Mouse (Mus musculus) midbrain, embryonic 12.5 days (tissue): ENCODE results near the gene Mepce. TPM values are rescaled to one million over a fixed set of nuclear protein-coding genes. Genes with fewer than 3 reads are reported as not detected.

ENCODE experiments used
- ATAC-seq: fragments of 200-750 bp; cut with Nextera tagmentation; 2 replicates; pipeline ENCODE4 v1.8.0; 2017; ENCODE audit warnings: low read depth, moderate TSS enrichment, moderate library complexity; ENCODE audit not compliant: low FRiP score
- H3K27ac ChIP-seq: fragments of 300-500 bp; sonication (generic); replicated peaks from 2 replicates; pipeline ENCODE4 v1.5.1; 2016; ENCODE audit warnings: mild to moderate bottlenecking
- H3K27me3 ChIP-seq: fragments of 300-500 bp; sonication (generic); 2 replicates; pipeline ENCODE4 v1.6.1; 2016; ENCODE audit warnings: mild to moderate bottlenecking
- H3K36me3 ChIP-seq: fragments of 300-500 bp; sonication (generic); 2 replicates; pipeline ENCODE4 v1.6.1; 2016
- H3K4me1 ChIP-seq: fragments of 300-500 bp; sonication (generic); 2 replicates; pipeline ENCODE4 v1.6.1; 2016
- H3K4me2 ChIP-seq: fragments of 300-500 bp; sonication (generic); replicated peaks from 2 replicates; pipeline ENCODE4 v1.6.1; 2016; ENCODE audit warnings: mild to moderate bottlenecking, moderate library complexity
- H3K4me3 ChIP-seq: fragments of 300-500 bp; sonication (generic); 2 replicates; pipeline ENCODE4 v1.5.1; 2016; ENCODE audit warnings: mild to moderate bottlenecking
- H3K9ac ChIP-seq: fragments of 300-500 bp; sonication (generic); replicated peaks from 2 replicates; pipeline ENCODE4 v1.6.1; 2016; ENCODE audit warnings: mild to moderate bottlenecking, moderate library complexity
- H3K9me3 ChIP-seq: fragments of 300-500 bp; sonication (generic); 2 replicates; pipeline ENCODE4 v1.6.1; 2016; ENCODE audit warnings: mild to moderate bottlenecking
- WGBS: fragments of 180-500 bp; shearing (Covaris S2); methylation state at CpG from one replicate; pipeline ENCODE4 v1.1.7; 2016; 5-methylcytosine and 5-hydroxymethylcytosine counted together
- polyA plus RNA-seq: library from polyadenylated mRNA; unstranded; fragments of >200 nt; fragmentation: Nextera tagmentation; extraction: Ambion mirVana; gene quantifications from 2 replicates; pipeline ENCODE4 v1.2.1, GENCODE M21; 2016

The Mepce gene
- polyA plus RNA-seq, 1 experiment from 2014 or later: 13.7 TPM

GRCm38 (mm10) chr5:137823455-137824045 is 36.1 kb upstream of the Mepce start:
- no peak for ATAC-seq

DNA sequence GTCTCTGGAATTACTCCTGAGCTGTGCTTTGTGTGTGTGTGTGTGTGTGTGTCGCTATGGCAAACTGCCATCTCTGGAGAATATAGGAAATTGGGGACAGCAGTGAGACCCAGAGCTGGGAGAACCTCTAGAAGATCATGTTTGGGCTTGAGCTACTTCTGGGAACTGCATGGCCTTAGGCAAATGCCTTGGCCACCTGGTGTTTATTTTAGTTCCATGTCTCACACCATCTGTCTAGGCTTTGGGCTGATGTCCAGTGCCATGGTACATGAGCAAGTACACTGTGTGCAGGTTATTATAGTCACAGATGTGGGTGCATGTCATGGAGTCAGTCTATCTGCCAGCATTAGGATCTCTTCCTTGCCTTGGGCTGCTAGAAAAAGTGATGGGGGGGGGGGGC is 35.1 kb upstream of the Mepce start:
- ATAC-seq: no peak
- H3K4me2 ChIP-seq: no peak overlapping the region
- no peak overlapping the region for H3K9ac ChIP-seq
- no peaks in the 10 kb centered on the region for H3K36me3 ChIP-seq
- H3K4me1 ChIP-seq: no peaks in the 10 kb centered on the region
- H3K4me3 ChIP-seq: no peak overlapping the region
- H3K27me3 ChIP-seq: no peaks in the 10 kb centered on the region
- no peaks in the 10 kb centered on the region for H3K9me3 ChIP-seq
- no peak overlapping the region for H3K27ac ChIP-seq
- WGBS: 80% methylated on average over 1 of the region's 1 CpGs

More at GRCm38 (mm10) chr5:137823455-137824045, 36.1 kb upstream of the Mepce start:
- Histone ChIP-seq H3K4me3 (no peak overlapping the region), H3K4me2 (no peak overlapping the region), H3K4me1 (no peaks in the 10 kb centered on the region), H3K27ac (no peak overlapping the region), H3K27me3 (no peaks in the 10 kb centered on the region), H3K9me3 (no peaks in the 10 kb centered on the region), H3K36me3 (no peaks in the 10 kb centered on the region), H3K9ac (no peak overlapping the region)
- WGBS: 92% methylated on average over 6 of the region's 6 CpGs

DNA sequence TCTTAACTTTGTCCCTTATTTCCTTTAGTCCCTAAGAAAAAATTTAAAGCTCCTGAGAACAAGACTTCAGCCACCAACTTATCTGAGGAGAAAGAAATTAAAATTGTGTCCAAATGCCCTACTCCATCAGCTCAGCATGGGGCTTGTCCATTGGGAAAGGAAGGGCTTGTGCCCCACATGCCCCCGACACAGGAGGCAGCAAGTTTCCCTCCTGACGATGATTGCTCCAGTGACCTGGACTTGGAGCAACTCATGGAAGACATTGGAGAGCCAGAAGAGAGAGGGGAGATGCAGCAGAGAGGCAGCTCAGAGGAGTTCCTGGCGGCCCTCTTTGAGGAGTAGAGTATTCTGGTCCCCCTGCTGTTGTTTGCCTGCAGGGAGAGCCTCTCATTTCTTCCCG is 34.7 kb upstream of the Mepce start:
- Histone ChIP-seq H3K27me3 (no peaks in the 10 kb centered on the region), H3K4me1 (no peaks in the 10 kb centered on the region), H3K36me3 (no peaks in the 10 kb centered on the region), H3K9ac (no peak overlapping the region), H3K9me3 (no peaks in the 10 kb centered on the region), H3K4me2 (no peak overlapping the region), H3K27ac (no peak overlapping the region), H3K4me3 (no peak overlapping the region)
- WGBS: 70% methylated on average over 4 of the region's 4 CpGs
- ATAC-seq: no peak

- no peak for ATAC-seq
- Histone ChIP-seq H3K4me1 (no peaks in the 10 kb centered on the region), H3K27me3 (no peaks in the 10 kb centered on the region), H3K36me3 (no peaks in the 10 kb centered on the region), H3K4me3 (no peak overlapping the region), H3K27ac (no peak overlapping the region), H3K9ac (no peak overlapping the region), H3K9me3 (no peaks in the 10 kb centered on the region), H3K4me2 (no peak overlapping the region)
- WGBS: 82% methylated on average over 4 of the region's 4 CpGs
Observed at GRCm38 (mm10) chr5:137817466-137818222, 30.2 kb upstream of the Mepce start.

- no peak overlapping the region for H3K9ac ChIP-seq
- no peak for ATAC-seq
- no peaks in the 10 kb centered on the region for H3K9me3 ChIP-seq
- H3K4me2 ChIP-seq: no peak overlapping the region
- H3K27ac ChIP-seq: no peak overlapping the region
- no peak overlapping the region for H3K4me3 ChIP-seq
- no peaks in the 10 kb centered on the region for H3K27me3 ChIP-seq
- WGBS: 84% methylated on average over 5 of the region's 5 CpGs
- H3K4me1 ChIP-seq: no peaks in the 10 kb centered on the region
- no peaks in the 10 kb centered on the region for H3K36me3 ChIP-seq
Observed at GRCm38 (mm10) chr5:137808316-137808715, 20.9 kb upstream of the Mepce start.

DNA sequence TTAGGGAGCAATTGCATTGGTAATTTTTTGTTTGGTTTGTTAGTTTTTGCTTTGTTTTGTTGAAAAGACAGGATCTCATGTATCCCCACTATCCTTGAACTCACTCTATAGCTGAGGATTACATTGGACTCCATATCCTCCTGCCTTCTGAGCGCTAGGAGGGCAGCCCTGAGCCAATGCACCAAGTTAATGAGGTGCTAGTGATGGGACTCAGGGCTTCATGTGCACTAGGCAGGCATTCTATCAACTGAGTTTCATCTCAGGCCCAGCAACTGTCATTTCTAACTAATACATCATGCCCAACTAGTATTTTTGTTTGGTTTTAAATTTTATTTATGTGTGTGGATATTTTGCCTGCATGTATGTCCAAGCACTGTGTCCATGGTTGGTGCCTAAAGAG is 18.7 kb upstream of the Mepce start:
- Histone ChIP-seq H3K27me3 (no peaks in the 10 kb centered on the region), H3K4me1 (no peaks in the 10 kb centered on the region), H3K4me2 (no peak overlapping the region), H3K9me3 (no peaks in the 10 kb centered on the region), H3K9ac (no peak overlapping the region), H3K36me3 (no peaks in the 10 kb centered on the region), H3K27ac (no peak overlapping the region), H3K4me3 (no peak overlapping the region)
- 64% methylated on average over 1 of the region's 1 CpGs for WGBS
- ATAC-seq: no peak

- Histone ChIP-seq H3K36me3 (no peaks in the 10 kb centered on the region), H3K9me3 (no peaks in the 10 kb centered on the region), H3K9ac (no peak overlapping the region), H3K4me1 (no peaks in the 10 kb centered on the region), H3K4me3 (no peak overlapping the region), H3K27me3 (no peaks in the 10 kb centered on the region), H3K4me2 (no peak overlapping the region), H3K27ac (no peak overlapping the region)
- WGBS: 84% methylated on average over 3 of the region's 3 CpGs
- no peak for ATAC-seq
Observed at GRCm38 (mm10) chr5:137800917-137801316, 13.5 kb upstream of the Mepce start.

DNA sequence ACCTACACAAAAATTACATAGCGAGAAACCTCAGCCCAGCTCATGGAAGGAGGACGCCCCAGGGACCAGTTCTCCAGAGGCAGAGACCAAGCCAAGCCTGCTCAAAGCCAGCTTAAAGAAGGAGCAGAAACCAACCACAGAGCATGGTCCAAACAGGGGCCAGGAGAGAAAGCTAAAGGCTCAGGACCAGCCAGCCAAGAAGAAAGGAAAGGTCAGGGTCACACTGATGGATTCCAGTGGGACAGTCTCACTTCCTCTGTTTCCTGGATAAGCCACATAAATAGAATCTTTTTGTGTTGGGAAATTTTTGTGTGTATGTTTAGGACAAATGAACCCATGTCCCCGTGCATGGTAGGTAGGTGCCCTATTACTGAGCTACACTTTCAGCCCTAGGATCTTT is 9.2 kb upstream of the Mepce start:
- Histone ChIP-seq H3K4me1 (no peaks in the 10 kb centered on the region), H3K4me3 (no peak overlapping the region), H3K9ac (no peak overlapping the region), H3K27ac (no peak overlapping the region), H3K36me3 (no peaks in the 10 kb centered on the region), H3K9me3 (no peaks in the 10 kb centered on the region), H3K4me2 (no peak overlapping the region), H3K27me3 (no peaks in the 10 kb centered on the region)
- WGBS: 83% methylated on average over 3 of the region's 3 CpGs
- ATAC-seq: no peak

DNA sequence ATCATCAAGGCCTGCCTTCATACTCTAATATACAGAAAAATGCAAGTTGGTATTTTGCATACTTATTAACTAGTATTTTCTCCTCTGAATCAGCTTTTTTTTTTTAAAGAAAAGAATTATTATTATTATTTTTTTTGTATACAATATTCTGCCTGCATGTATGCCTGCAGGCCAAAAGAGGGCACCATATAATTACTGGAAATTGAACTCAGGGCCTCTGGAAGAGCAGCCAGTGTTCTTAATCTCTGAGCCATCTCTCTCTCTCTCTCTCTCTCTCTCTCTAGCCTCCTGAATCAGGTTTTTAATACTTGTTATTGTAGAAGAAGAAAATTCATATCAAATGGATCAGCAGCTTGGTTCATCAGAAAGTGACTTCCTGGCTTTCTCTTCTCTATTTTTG is 4.1 kb upstream of the Mepce start:
- H3K27me3 ChIP-seq: peaks cover 14% of the 10 kb centered on the region
- H3K9me3 ChIP-seq: no peaks in the 10 kb centered on the region
- no peak overlapping the region for H3K27ac ChIP-seq
- H3K4me3 ChIP-seq: no peak overlapping the region
- no peak for ATAC-seq
- H3K9ac ChIP-seq: no peak overlapping the region
- H3K4me1 ChIP-seq: peaks cover 4% of the 10 kb centered on the region; the same call in 1 of the 2 replicates
- H3K4me2 ChIP-seq: no peak overlapping the region
- H3K36me3 ChIP-seq: no peaks in the 10 kb centered on the region

GRCm38 (mm10) chr5:137788946-137789531 is 1.6 kb upstream of the Mepce start:
- peaks cover 17% of the 10 kb centered on the region for H3K4me1 ChIP-seq
- H3K36me3 ChIP-seq: peaks cover 5% of the 10 kb centered on the region
- WGBS: 97% methylated on average over 2 of the region's 2 CpGs
- H3K4me3 ChIP-seq: no peak overlapping the region
- H3K27ac ChIP-seq: no peak overlapping the region
- peaks cover 14% of the 10 kb centered on the region for H3K27me3 ChIP-seq
- H3K4me2 ChIP-seq: no peak overlapping the region
- no peaks in the 10 kb centered on the region for H3K9me3 ChIP-seq
- H3K9ac ChIP-seq: no peak overlapping the region
- ATAC-seq: no peak

DNA sequence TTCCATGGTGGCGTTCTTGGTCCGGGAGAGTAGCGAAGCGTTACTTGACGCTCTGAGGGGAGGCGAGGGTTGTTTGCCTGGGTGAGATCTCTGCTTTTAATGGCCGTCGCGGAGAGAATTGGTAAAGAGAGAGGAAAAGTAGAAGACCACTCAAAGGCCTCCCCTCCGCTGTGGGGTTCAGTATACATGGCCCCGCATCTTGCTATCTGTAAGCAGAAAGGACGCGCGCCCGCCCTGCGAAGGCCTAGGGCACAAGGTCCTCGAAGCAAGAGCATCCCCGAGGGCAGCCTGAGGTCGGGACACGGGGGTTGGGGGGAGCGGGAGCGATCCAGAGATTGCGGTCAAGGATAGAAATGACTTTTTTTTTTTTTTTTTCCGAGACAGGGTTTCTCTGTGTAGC is 716 bp upstream of the Mepce start:
- ATAC-seq: no peak
- Histone ChIP-seq H3K4me1 (peaks cover 25% of the 10 kb centered on the region), H3K4me3 (peak overlapping the region; percentile 79), H3K4me2 (peak overlapping the region; percentile 80), H3K9ac (no peak overlapping the region), H3K9me3 (no peaks in the 10 kb centered on the region), H3K27ac (no peak overlapping the region), H3K36me3 (peaks cover 14% of the 10 kb centered on the region), H3K27me3 (peaks cover 14% of the 10 kb centered on the region)
- 71% methylated on average over 24 of the region's 24 CpGs for WGBS

DNA sequence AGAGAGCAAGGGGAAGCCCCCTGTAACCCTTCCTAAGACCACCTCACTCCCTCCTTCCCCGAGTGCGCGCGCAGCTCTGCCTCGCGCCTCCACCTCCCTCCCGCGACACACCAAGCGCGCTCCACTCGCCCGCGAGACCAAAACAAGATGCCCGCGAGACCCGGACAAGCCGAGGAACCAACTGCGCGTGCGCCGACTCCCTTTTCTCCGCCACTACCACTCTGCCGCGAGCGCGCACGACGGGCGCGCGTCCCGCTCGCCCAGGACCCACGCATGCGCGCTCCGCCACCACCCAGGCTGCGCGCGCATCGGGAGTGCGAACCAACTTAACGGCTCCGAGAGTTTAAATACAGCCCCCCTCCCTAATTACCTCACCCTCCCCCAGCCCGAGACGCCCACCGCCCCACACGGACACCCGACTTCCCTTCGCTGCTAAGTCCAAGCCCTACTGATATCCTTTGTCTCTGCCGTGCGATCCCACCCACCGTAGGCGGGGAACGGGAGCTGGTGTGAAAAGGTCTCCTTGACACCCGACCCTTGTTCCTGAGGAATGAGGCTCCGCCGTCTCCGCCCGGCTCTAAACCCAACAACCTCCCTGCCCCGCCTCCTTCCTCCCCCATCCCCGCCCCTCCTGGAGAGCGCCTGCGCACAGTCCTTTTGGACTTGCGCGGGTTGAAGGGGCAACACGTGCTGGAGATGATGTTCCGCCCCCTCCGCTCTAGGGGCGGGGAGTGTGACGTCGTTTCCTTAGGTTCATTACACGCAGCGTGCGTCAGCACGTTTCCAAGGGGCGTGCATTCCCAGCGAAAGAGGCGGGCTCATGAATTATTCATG is 1.1 kb downstream of the Mepce start:
- peak overlapping the region; percentile 79 for H3K4me3 ChIP-seq
- ATAC-seq: peak; percentile 88

More for the DNA sequence above, 1.1 kb downstream of the Mepce start:
- peaks cover 39% of the 10 kb centered on the region for H3K4me1 ChIP-seq
- H3K27ac ChIP-seq: peak overlapping the region; percentile 98
- peaks cover 32% of the 10 kb centered on the region for H3K36me3 ChIP-seq
- H3K9me3 ChIP-seq: no peaks in the 10 kb centered on the region
- whole genome bisulfite sequencing: 1% methylated on average over 79 of the region's 79 CpGs
- H3K4me2 ChIP-seq: peak overlapping the region; percentile 80
- peaks cover 14% of the 10 kb centered on the region for H3K27me3 ChIP-seq
- H3K9ac ChIP-seq: peak overlapping the region; percentile 97
